Mouse (Mus musculus) spleen, adult 2 months (tissue): ENCODE data around the gene Slc24a3. TPM values are rescaled to one million over a fixed set of nuclear protein-coding genes. Genes with fewer than 3 reads are reported as not detected.
A peak's percentile ranks its signal among the peaks of the same experiment; 100 is the strongest.

Experiments
- DNase-seq, 2 experiments: peaks; one replicate each; pipeline versions ENCODE4 v3.0.0 to v3.0.0-alpha.2; 2012 to 2021; ENCODE audit warnings: low spot score in 2 of 2, low read depth in 1 of 2
- H3K27ac ChIP-seq: fragments of 200-500 bp; 2 replicates; pipeline ENCODE4 v1.5.1; 2012; ENCODE audit warnings: low read length, inconsistent platforms; ENCODE audit not compliant: insufficient read depth
- H3K27me3 ChIP-seq: fragments of 200-500 bp; 2 replicates; pipeline ENCODE4 v1.6.1; 2012; ENCODE audit warnings: mild to moderate bottlenecking, moderate library complexity, low read length, inconsistent platforms; ENCODE audit not compliant: control insufficient read depth, insufficient read depth
- H3K36me3 ChIP-seq: fragments of 200-500 bp; 2 replicates; pipeline ENCODE4 v1.6.1; 2012; ENCODE audit warnings: mild to moderate bottlenecking, low read length, inconsistent platforms; ENCODE audit not compliant: control insufficient read depth, insufficient read depth
- H3K4me1 ChIP-seq: fragments of 200-500 bp; 2 replicates; pipeline ENCODE4 v1.6.1; 2011; ENCODE audit warnings: inconsistent platforms; ENCODE audit not compliant: control insufficient read depth, insufficient read depth, insufficient read length
- H3K4me3 ChIP-seq: fragments of 200-500 bp; 2 replicates; pipeline ENCODE4 v1.5.1; 2011; ENCODE audit warnings: mild to moderate bottlenecking, inconsistent platforms; ENCODE audit not compliant: insufficient read depth, insufficient read length; ENCODE audit errors: extremely low read depth
- CTCF ChIP-seq: fragments of 200-500 bp; IDR thresholded peaks from 2 replicates; pipeline ENCODE4 v1.5.1; 2011; ENCODE audit warnings: mild to moderate bottlenecking, inconsistent platforms; ENCODE audit not compliant: insufficient read depth, insufficient read length, insufficient replicate concordance; ENCODE audit errors: extremely low read depth
- POLR2A ChIP-seq: fragments of 200-500 bp; IDR thresholded peaks from 2 replicates; pipeline ENCODE4 v1.6.1; 2011; ENCODE audit warnings: low read depth, low read length, inconsistent platforms
- WGBS: fragments of 180-500 bp; shearing (Covaris S2); methylation state at CpG from one replicate; pipeline ENCODE4 v1.1.7; 2018; 5-methylcytosine and 5-hydroxymethylcytosine counted together
- polyA plus RNA-seq: library from polyadenylated mRNA; depleted of rRNA; stranded (reverse); fragments of >200 nt; gene quantifications from 2 replicates; pipeline ENCODE4 v1.2.3, GENCODE M21; 2012

Slc24a3 gene
- polyA plus RNA-seq, 1 experiment, result 1.9 TPM

DNA sequence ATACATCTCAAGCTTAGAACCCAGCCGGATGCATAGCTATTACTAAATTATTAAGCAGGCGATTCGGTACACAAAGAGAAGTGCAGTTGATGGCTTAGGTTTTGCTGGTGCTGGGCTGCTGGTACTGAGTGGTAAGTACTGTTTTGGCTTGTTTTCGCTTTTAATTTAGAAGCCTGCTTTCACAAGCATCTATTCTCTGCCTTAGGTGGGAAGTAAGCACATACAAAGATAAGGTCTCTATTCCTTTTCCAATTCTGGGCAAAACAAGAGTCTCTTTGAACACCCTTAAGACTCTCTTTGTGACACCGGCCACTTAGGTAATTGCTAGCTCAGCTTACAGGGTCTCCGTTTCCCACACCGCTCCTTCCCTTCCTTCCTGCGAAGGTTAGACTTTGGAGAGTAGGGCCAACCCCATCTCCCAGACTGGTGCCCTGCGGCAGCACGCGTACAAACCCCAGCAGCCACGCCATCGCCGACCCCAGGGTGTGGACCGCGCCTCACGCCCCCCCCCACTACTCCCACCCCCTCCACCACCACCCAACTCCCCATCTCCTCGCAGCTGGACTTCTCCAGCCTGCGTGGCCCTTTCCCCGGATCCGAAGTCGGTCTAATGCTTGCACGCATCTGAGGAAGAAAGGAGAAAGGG is 507.1 kb downstream of the Slc24a3 start:
- Histone ChIP-seq H3K4me1 (no peaks in the 10 kb centered on the region), H3K36me3 (no peaks in the 10 kb centered on the region), H3K4me3 (peak overlapping the region; percentile 47), H3K27me3 (0 out of 2 replicates have a peak, but pooled peaks cover 2% of the 10 kb centered on the region), H3K27ac (no peak overlapping the region)
- WGBS, result 5% methylated on average over 23 of the region's 23 CpGs
- TF ChIP-seq CTCF (no peak), POLR2A (no peak)
- no peak for DNase-seq

DNA sequence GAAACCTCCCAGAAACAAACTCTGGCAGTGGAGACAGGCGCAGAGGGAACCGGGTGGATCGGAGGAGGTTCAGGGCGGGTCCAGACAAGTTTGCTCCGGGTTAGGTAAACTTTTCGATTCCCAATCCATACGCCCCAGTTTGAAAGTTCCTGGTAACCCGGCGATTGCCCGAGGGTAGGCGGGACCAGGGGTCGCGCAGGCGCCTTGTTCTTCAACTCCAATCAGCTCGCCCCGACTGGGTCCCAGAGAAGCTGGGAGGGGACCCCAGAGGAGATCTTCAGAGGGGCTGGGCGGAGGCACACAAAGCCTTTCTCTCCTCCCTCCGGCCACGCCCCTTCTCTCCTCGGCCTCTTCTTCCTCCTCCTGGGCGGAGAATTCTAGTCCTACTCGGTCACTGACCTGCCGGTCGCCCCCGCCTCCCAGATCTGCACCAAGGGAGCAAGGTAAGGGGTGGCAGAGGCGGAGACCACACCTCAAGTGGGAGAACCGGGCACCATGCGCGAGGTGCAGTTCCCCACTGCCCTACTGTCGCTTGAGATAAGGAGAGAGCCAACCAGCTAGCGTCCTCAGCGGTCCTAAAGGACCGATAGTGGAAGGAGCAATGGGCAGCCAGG is 507.7 kb downstream of the Slc24a3 start, which contains the start of gene Rin2:
Gene Rin2, plus strand, starts transcription at position 74 of the 614 bp plus-strand sequence.
- TF ChIP-seq CTCF (no peak), POLR2A (no peak)
- H3K27me3 ChIP-seq, result 0 out of 2 replicates have a peak, but pooled peaks cover 2% of the 10 kb centered on the region
- H3K36me3 ChIP-seq, result no peaks in the 10 kb centered on the region
- 1% methylated on average over 33 of the region's 33 CpGs for WGBS
- H3K27ac ChIP-seq, result no peak within 1 kb of the TSS; the same call in 1 of the 2 replicates
- H3K4me3 ChIP-seq, result peak within 1 kb of the TSS; percentile 47
- H3K4me1 ChIP-seq, result no peaks in the 10 kb centered on the region
- DNase-seq, result peak in 1 of 2 experiments; percentile 6

DNA sequence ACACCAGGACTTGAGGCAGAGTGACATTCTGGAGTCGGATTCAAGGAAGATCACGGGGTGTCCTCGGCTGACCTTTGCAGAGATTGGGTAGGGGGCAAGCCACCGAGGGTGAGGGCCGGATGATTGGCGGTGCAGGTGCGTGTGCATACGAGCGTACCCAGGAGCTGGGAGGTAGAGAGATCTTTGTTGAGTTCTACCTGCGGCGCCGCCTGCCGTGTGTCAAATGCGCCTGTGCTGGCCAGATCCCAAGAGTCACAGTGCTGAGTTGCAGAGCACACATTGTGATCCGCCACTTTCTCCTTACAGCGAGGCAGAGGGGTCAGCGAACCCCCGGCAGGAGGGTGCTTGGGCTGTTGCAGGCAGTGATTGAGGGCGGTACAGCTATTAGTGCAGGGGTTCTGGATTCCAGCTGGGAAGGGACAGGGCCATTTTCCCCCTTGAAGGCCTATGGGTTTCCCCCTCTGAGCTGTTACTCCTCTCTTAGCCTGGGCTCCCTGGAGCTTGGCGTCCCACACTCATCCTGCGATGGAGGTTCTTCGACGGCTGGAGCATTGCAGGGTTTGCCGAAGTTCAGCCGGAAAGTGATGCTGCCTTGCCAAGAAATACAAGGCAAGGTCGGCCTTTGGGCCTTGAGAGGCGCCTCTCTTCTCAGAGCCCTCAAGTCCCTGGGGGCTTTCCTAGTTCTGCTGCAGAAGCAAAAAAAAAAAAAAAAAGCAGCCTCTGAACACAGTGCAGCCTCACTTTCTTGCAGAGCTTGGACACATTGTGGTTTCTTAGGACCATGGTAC is 508.4 kb downstream of the Slc24a3 start:
- DNase-seq, result no peak
- H3K4me3 ChIP-seq, result peak overlapping the region; percentile 47; the same call in 1 of the 2 replicates
- H3K4me1 ChIP-seq, result no peaks in the 10 kb centered on the region
- H3K36me3 ChIP-seq, result no peaks in the 10 kb centered on the region
- H3K27me3 ChIP-seq, result 0 out of 2 replicates have a peak, but pooled peaks cover 2% of the 10 kb centered on the region
- 18% methylated on average over 27 of the region's 27 CpGs for WGBS
- H3K27ac ChIP-seq, result no peak overlapping the region; the same call in 1 of the 2 replicates
- no peak for TF ChIP-seq CTCF
- no peak for TF ChIP-seq POLR2A

DNA sequence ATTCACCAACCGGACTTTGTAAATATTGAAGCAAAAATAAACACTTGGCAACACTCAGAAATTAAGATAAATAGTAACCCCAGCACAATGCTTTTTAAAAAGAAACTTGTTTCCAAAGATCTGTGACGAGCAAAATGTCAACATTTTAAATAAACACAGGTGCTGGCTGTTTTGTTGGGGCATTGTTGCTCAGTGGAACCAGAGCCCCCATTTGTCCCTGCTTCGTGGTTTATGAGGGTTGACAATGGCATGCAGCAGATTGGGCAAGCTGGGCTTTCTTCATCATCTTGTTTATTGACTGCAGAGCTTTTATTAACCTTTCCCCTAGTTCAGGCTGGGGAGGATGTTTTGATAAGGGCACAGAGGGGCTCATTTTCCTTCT is 509.0 kb downstream of the Slc24a3 start:
- H3K4me3 ChIP-seq, result no peak overlapping the region
- 49% methylated on average over 3 of the region's 3 CpGs for WGBS
- H3K27ac ChIP-seq, result no peak overlapping the region

DNA sequence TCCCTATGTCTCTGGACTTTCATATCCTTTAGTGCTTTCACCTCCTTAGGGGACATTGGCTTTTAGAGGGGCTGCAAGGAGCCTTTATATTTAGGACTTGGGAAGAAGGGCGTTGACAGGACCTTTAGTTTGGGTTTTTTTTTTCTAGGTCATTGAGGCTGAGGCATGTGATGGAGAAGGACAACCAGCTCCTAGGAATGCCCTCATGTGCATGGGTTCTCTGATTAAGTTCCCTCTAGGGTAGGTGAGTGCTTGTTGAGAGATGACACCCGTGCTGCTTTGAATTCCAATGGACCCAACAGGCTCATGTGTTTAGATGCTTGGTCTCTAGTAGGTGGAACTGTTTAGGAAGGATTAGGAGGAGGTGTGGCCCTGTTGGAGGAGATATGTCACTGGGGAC is 509.4 kb downstream of the Slc24a3 start:
- 86% methylated on average over 2 of the region's 2 CpGs for WGBS

More for the DNA sequence above, 509.0 kb downstream of the Slc24a3 start:
- H3K4me1 ChIP-seq, result no peaks in the 10 kb centered on the region
- DNase-seq, result no peak
- H3K27me3 ChIP-seq, result 0 out of 2 replicates have a peak, but pooled peaks cover 2% of the 10 kb centered on the region
- H3K36me3 ChIP-seq, result no peaks in the 10 kb centered on the region
- TF ChIP-seq CTCF (no peak), POLR2A (no peak)

DNA sequence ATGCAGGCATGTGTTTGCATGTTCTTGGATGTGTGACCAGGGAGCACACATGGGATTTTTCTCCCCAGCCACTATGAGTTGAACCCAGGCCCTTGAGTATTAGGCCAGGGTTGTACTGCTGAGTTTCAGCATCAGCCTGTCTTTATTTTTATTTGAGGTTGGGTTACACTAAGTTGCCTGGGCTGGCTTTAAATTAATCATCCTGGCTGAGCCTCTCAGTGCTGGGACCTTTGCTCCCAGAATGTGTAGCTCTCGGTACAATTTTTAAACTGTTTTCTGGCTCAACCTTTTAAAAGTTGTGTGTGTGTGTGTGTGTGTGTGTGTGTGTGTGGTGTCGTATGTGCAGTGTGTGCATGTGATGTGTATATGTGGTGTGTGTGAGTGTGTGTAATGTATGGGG is 512.6 kb downstream of the Slc24a3 start:
- Histone ChIP-seq H3K4me3 (no peak overlapping the region), H3K27me3 (0 out of 2 replicates have a peak, but pooled peaks cover 2% of the 10 kb centered on the region), H3K27ac (no peak overlapping the region), H3K36me3 (no peaks in the 10 kb centered on the region), H3K4me1 (no peaks in the 10 kb centered on the region)
- WGBS, result 93% methylated on average over 2 of the region's 2 CpGs
- no peak for DNase-seq
- TF ChIP-seq POLR2A (no peak), CTCF (no peak)

More for the DNA sequence above, 509.4 kb downstream of the Slc24a3 start:
- Histone ChIP-seq H3K4me1 (no peaks in the 10 kb centered on the region), H3K27ac (no peak overlapping the region), H3K27me3 (0 out of 2 replicates have a peak, but pooled peaks cover 2% of the 10 kb centered on the region), H3K4me3 (no peak overlapping the region), H3K36me3 (no peaks in the 10 kb centered on the region)
- DNase-seq, result no peak
- TF ChIP-seq POLR2A, result no peak
- no peak for TF ChIP-seq CTCF
